Mouse (Mus musculus) brain, adult 2 months (tissue): ENCODE measurements around the gene Mpp3.
A peak's percentile ranks its signal among the peaks of the same experiment; 100 is the strongest.

ENCODE experiments used
- DNase-seq: peaks from one replicate; pipeline ENCODE4 v3.0.0; 2011; ENCODE audit warnings: low read depth, low spot score

Gene Mpp3

DNA sequence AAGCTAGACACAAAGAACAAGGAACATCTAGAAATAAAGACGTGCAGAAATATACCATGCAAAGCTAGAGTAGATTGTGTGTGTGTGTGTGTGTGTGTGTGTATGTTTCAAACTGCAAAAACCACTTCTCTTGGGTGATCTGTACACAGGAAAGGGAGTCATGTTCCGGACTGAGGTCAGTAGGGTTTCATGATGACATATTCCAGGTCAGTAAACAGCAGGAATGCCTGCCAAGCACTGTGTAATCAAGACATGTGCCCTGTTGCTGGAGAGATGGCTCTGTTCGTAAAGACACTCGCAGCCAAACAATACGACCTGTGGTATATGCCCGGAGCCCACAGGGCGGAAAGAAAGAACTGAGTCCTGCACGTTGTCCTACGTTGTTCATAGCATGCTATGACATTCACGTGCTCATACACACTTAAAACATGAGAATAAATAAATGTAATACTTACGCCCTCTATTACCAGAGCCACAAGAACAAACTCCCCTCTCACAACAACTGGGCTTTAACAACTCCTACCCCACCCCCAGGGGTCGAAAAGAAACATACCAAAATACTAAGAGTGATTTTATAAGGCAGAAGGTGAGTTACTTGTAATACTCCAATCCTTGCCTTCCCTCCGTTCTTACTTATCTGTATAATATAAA lies 11.4 kb upstream of the Mpp3 start:
- DNase-seq: no peak

- no peak for DNase-seq
Measured at GRCm38 (mm10) chr11:102037789-102038188, 9.5 kb upstream of the Mpp3 start.

DNA sequence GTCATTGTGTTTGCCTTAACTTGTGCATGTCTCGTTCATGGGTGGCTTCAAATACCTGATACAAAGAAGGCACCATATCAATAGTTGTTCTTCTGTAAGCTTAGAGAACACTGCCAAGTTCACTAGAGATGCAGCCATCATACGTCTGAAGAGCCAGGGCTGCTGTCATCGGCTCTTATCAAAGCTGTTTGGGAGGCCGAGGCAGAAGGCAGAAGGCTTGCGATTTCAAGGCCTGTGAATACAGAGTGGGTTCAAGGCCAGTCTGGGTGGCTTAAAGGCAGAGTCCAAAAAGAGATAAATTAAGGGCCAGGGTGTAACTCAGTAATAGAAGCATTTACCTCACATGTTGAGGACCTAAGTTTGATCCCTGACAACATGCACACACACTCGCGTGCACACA lies 8.1 kb upstream of the Mpp3 start:
- DNase-seq: no peak

GRCm38 (mm10) chr11:102035456-102035960 lies 7.2 kb upstream of the Mpp3 start:
- DNase-seq: no peak

DNA sequence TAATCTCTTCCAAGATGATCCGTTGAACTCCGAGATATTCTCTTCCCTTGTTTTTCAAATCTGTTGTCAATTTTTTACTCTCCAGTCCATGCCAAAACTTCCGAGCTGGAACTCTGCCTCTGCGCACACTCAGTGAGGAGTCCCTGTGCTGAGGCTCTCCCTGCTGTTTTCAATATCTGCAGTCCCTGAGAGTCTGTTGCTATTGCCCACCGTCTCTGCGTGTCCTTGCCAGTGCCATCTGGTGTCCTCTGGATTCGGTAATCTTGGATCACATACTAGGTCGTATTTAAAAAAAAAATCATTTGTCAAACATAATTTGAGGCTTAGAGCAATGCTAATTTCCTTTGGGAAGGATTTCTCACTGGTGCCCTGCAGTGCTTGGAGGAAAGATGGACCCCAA lies 6.6 kb upstream of the Mpp3 start:
- DNase-seq: peak; percentile 95

DNA sequence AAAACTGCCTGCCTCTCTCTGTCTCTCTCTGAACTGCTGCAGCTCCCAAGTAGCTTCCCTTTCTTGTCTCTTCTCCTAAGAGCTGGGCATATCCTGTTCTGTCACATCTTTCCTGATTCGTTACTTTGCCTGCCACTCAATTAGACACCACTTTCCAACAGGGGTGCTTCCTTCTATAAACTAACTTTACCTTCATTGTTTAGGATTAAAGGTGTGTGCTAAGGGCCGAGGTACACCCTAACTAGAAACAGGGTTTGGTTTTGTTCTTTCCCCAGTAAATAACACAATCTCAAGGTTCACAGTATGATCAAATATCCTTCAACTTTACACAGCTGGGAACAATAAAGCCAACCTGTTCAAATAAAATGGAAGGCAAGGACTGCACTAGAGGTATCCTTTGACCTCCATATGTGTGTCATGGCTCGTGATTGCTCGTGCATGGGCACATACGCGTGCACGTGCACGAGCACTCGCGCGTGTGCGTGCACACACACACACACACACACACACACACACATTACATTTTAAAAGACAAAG lies 4.9 kb upstream of the Mpp3 start:
- DNase-seq: no peak

DNA sequence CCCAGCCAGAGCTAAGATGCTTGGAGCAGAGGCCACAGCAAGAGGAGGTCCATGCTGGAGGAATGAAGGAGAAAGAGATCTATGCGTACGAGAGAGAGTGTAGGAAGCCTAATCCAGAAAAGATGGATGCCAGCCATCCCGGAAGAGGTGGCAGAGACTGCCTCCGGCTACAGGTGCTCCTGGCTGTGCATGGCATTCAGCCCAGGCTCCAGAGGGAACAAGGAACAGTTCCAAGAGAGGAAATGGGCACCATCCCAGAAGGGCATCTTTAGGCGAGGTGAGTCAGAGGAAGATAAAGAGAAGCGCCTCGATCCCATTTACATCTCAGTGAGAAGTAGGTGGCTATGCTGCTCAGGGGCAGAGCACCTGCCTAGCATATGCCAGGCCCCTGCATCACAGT lies 2.9 kb upstream of the Mpp3 start:
- peak; percentile 98 for DNase-seq

- DNase-seq: no peak
Measured at GRCm38 (mm10) chr11:102029966-102030365, 1.7 kb upstream of the Mpp3 start.

DNA sequence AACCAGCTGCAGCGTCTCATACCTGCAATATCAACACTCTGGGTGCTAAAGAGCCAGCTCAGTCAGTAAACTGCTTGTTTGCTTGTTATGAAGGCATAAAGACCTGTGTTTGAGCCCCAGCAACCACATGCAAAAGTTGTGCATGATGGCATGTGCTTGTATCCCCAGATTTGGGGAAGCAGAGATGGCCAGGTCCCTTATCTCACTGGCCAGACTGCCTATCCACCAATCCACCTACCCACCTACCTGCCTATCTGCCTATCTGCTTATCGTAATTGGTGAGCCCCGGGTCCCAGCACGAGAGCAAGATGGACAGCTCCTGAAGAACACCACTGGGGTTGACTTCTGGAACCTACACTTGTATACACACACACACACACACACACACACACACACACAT lies 1.0 kb upstream of the Mpp3 start:
- DNase-seq: no peak

GRCm38 (mm10) chr11:102027361-102028017 lies 772 bp downstream of the Mpp3 start:
- DNase-seq: peak; percentile 92

GRCm38 (mm10) chr11:102026694-102027360 lies 1.4 kb downstream of the Mpp3 start:
- DNase-seq: peak; percentile 89

GRCm38 (mm10) chr11:102025991-102026660 lies 2.1 kb downstream of the Mpp3 start:
- DNase-seq: peak; percentile 63

DNA sequence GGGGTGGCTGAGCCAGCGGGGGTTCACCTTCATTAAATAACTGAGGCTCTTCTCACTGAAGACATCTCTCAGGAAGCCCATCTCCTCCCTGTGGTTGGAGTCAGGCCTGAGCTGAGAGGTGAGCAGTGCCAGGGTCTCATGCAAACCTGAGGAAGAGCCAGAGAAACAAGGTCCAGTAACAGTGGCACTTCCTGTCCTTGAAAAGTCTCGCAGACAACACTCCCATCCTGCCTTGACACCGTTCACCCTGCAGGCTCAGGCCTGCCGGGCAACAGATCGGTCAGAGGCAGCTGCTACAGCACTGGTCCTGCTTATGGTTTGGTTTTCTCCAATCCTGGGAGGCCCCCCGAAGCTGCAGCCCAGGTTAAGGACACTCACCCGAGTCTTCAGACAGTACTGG lies 2.9 kb downstream of the Mpp3 start:
- DNase-seq: no peak

GRCm38 (mm10) chr11:102024875-102025274 lies 3.4 kb downstream of the Mpp3 start:
- peak; percentile 55 for DNase-seq

DNA sequence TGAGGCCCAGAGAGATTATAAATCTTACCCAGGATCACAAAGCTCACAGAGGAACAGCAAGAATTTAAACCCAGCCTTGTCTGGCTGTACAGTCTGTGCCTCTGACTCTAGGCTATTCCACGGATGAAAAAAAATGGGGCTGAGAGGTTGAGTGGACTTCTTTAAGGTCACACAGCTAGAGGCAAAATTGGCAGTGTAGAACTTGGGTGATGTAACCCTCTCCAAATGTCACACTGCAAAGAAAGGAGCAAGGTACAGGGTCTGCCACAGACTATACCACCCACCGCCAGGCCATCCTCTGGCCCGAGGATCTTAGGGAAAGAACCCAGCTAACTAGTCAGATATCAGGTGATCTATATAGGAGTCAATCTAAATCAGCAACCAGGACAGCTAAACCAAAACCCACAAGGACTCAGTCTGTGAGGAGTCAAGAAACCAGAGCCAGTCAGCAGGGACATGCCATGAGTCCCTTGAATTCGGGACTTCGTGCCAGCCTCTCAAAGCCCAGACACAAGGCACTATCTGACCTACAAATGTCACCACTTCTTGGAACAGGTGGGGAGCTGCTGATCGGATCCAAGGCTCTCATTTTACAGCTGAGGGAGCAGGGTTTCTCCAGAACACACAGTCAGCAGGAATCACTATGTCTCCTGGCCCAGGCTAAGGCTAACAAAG lies 4.0 kb downstream of the Mpp3 start:
- DNase-seq: peak; percentile 97

- DNase-seq: peak; percentile 82
Measured at GRCm38 (mm10) chr11:102023406-102023805, 4.9 kb downstream of the Mpp3 start.

- DNase-seq: peak; percentile 70
Measured at GRCm38 (mm10) chr11:102021196-102021595, 7.1 kb downstream of the Mpp3 start.

DNA sequence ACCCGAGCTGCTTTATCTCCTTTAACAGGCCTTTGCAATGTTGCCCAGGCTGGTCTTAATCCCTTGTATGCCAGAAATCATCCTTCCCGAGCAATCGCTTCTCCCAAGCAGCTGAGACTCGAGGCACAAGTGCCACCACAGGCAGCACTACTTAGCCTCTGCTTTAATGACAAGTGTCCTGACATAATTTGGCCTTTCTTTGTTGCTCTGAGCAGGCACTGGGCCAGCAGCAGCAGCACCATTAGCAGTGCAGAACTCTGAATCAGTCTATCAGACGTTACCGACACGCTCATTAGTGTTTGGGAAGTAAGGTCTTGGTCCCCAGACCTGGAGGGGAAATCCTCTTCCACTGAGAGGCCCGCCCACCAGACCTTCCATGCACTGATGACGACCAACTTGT lies 8.5 kb downstream of the Mpp3 start:
- no peak for DNase-seq

GRCm38 (mm10) chr11:102016136-102016535 lies 12.1 kb downstream of the Mpp3 start:
- peak; percentile 78 for DNase-seq

- no peak for DNase-seq
Measured at GRCm38 (mm10) chr11:102015472-102015871, 12.8 kb downstream of the Mpp3 start.

DNA sequence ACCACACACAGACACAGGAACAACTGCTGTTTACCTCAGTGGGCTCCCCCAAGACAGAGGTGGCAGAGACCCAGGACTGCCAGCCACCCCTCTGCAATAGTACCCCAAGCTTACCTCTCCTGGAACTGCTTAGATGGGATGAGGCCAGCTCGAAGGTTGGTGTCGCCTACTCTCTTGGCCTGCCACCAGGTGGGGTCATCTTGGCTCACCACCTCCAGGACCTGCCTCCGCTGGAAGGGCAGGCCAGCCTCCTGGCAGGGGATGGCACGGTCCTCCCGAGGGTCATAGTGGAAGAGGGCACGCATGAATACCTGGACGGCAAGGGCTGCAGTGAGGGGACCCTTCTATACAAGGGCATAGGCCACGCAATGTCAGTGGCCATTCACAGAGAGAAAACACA lies 15.1 kb downstream of the Mpp3 start:
- no peak for DNase-seq
